Mouse (Mus musculus): ENCODE data around the gene Cyp4v3. TPM values are rescaled to one million over a fixed set of nuclear protein-coding genes. Genes with fewer than 3 reads are reported as not detected.

The Cyp4v3 gene
- polyA plus RNA-seq, 1 experiment: 0.63 TPM

GRCm38 (mm10) chr8:45291790-45292189, 41.2 kb downstream of the Cyp4v3 start:
- Histone ChIP-seq H3K36me3 (ENCODE audit: control insufficient read depth, insufficient read depth, low read length, poor library complexity, severe bottlenecking) (no peaks in the 10 kb centered on the region), H3K4me3 (ENCODE audit: low read depth, low read length) (no peak overlapping the region), H3K27me3 (ENCODE audit: control insufficient read depth, insufficient read depth, low read length, poor library complexity, severe bottlenecking) (no peaks in the 10 kb centered on the region), H3K9ac (ENCODE audit: low read depth, poor library complexity, severe bottlenecking) (no peak overlapping the region), H3K9me3 (replicated peaks; ENCODE audit: control insufficient read depth, insufficient read depth, low read length, poor library complexity, severe bottlenecking) (peaks cover 9% of the 10 kb centered on the region; the same call in 1 of the 2 replicates), H3K4me1 (ENCODE audit: control insufficient read depth, insufficient read depth, low read length) (no peaks in the 10 kb centered on the region), H3K27ac (ENCODE audit: insufficient read depth, low read length) (no peak overlapping the region)
- TF ChIP-seq CTCF (IDR thresholded peaks at IDR 0.05; ENCODE audit: low read depth, low read length) (no peak), POLR2A (IDR thresholded peaks at IDR 0.05; ENCODE audit: insufficient read depth, low read length) (no peak), EP300 (IDR thresholded peaks at IDR 0.05; ENCODE audit: insufficient read depth, low read depth, low read length) (no peak)

- H3K27ac ChIP-seq (ENCODE audit: insufficient read depth, low read length): no peak overlapping the region
- H3K9ac ChIP-seq (ENCODE audit: low read depth, poor library complexity, severe bottlenecking): no peak overlapping the region
- no peaks in the 10 kb centered on the region for H3K9me3 ChIP-seq (replicated peaks; ENCODE audit: control insufficient read depth, insufficient read depth, low read length, poor library complexity, severe bottlenecking)
- no peaks in the 10 kb centered on the region for H3K4me1 ChIP-seq (ENCODE audit: control insufficient read depth, insufficient read depth, low read length)
- TF ChIP-seq CTCF (IDR thresholded peaks at IDR 0.05; ENCODE audit: low read depth, low read length) (no peak), POLR2A (IDR thresholded peaks at IDR 0.05; ENCODE audit: insufficient read depth, low read length) (no peak), EP300 (IDR thresholded peaks at IDR 0.05; ENCODE audit: insufficient read depth, low read depth, low read length) (no peak)
- no peaks in the 10 kb centered on the region; the same call in 1 of the 2 replicates for H3K27me3 ChIP-seq (ENCODE audit: control insufficient read depth, insufficient read depth, low read length, poor library complexity, severe bottlenecking)
- no peaks in the 10 kb centered on the region for H3K36me3 ChIP-seq (ENCODE audit: control insufficient read depth, insufficient read depth, low read length, poor library complexity, severe bottlenecking)
- H3K4me3 ChIP-seq (ENCODE audit: low read depth, low read length): no peak overlapping the region
These were observed 51.4 kb downstream of the Cyp4v3 start for GRCm38 (mm10) chr8:45281630-45282029.

GRCm38 (mm10) chr8:45277453-45277852, 55.6 kb downstream of the Cyp4v3 start:
- TF ChIP-seq POLR2A (IDR thresholded peaks at IDR 0.05; ENCODE audit: insufficient read depth, low read length) (no peak), CTCF (IDR thresholded peaks at IDR 0.05; ENCODE audit: low read depth, low read length) (no peak), EP300 (IDR thresholded peaks at IDR 0.05; ENCODE audit: insufficient read depth, low read depth, low read length) (no peak)
- Histone ChIP-seq H3K27me3 (ENCODE audit: control insufficient read depth, insufficient read depth, low read length, poor library complexity, severe bottlenecking) (no peaks in the 10 kb centered on the region; the same call in 1 of the 2 replicates), H3K27ac (ENCODE audit: insufficient read depth, low read length) (no peak overlapping the region), H3K4me3 (ENCODE audit: low read depth, low read length) (no peak overlapping the region), H3K4me1 (ENCODE audit: control insufficient read depth, insufficient read depth, low read length) (no peaks in the 10 kb centered on the region), H3K9ac (ENCODE audit: low read depth, poor library complexity, severe bottlenecking) (no peak overlapping the region), H3K36me3 (ENCODE audit: control insufficient read depth, insufficient read depth, low read length, poor library complexity, severe bottlenecking) (no peaks in the 10 kb centered on the region), H3K9me3 (replicated peaks; ENCODE audit: control insufficient read depth, insufficient read depth, low read length, poor library complexity, severe bottlenecking) (no peaks in the 10 kb centered on the region)

DNA sequence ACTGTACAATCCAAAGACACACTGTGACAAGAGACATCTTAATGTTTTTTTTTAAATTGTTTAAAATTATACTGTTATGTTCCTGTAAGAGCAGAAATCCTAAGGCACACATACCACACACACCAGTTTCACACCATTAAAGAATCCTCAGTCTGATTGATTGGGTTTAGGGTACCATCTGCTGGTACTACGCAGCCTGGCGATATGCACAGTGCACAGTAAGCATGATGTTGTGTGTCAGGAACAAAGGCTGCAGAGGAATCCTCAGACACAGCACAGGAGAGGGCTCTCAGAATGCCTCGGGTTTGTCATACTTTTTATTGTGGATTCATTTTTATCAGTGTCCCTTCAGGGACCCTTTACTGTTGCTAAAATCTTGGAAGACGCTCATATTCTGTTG, 58.7 kb downstream of the Cyp4v3 start:
- TF ChIP-seq CTCF (IDR thresholded peaks at IDR 0.05; ENCODE audit: low read depth, low read length) (no peak), EP300 (IDR thresholded peaks at IDR 0.05; ENCODE audit: insufficient read depth, low read depth, low read length) (no peak), POLR2A (IDR thresholded peaks at IDR 0.05; ENCODE audit: insufficient read depth, low read length) (no peak)
- no peak overlapping the region for H3K27ac ChIP-seq (ENCODE audit: insufficient read depth, low read length)

DNA sequence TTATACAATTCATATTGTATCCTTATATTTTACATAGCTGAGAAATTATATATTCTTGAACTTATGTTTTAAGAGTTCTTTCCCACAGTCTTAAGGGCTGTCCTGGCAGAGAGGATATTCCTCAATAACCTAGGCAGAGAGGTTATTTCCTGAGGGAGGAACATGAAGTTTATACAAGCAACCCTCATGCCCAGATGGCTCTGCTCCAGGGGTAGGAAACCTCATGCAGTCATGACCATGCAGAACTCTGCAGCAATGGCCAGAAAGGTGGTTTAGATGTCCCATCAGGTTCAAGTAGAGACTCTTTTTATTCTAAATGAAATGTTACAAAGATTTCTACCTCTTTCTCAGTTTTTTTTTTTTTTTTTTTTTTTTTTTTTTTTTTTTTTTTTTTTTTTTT, 64.0 kb downstream of the Cyp4v3 start:
- no peak overlapping the region for H3K27ac ChIP-seq (ENCODE audit: insufficient read depth, low read length)
- H3K4me1 ChIP-seq (ENCODE audit: control insufficient read depth, insufficient read depth, low read length): no peaks in the 10 kb centered on the region
- H3K4me3 ChIP-seq (ENCODE audit: low read depth, low read length): no peak overlapping the region
- TF ChIP-seq EP300 (IDR thresholded peaks at IDR 0.05; ENCODE audit: insufficient read depth, low read depth, low read length) (no peak), CTCF (IDR thresholded peaks at IDR 0.05; ENCODE audit: low read depth, low read length) (no peak), POLR2A (IDR thresholded peaks at IDR 0.05; ENCODE audit: insufficient read depth, low read length) (no peak)
- H3K9ac ChIP-seq (ENCODE audit: low read depth, poor library complexity, severe bottlenecking): no peak overlapping the region
- H3K9me3 ChIP-seq (replicated peaks; ENCODE audit: control insufficient read depth, insufficient read depth, low read length, poor library complexity, severe bottlenecking): peaks cover 14% of the 10 kb centered on the region
- H3K36me3 ChIP-seq (ENCODE audit: control insufficient read depth, insufficient read depth, low read length, poor library complexity, severe bottlenecking): no peaks in the 10 kb centered on the region
- 0 out of 2 replicates have a peak, but pooled peaks cover 1% of the 10 kb centered on the region for H3K27me3 ChIP-seq (ENCODE audit: control insufficient read depth, insufficient read depth, low read length, poor library complexity, severe bottlenecking)

More for the DNA sequence above, 58.7 kb downstream of the Cyp4v3 start:
- no peaks in the 10 kb centered on the region for H3K36me3 ChIP-seq (ENCODE audit: control insufficient read depth, insufficient read depth, low read length, poor library complexity, severe bottlenecking)
- no peaks in the 10 kb centered on the region for H3K9me3 ChIP-seq (replicated peaks; ENCODE audit: control insufficient read depth, insufficient read depth, low read length, poor library complexity, severe bottlenecking)
- H3K4me1 ChIP-seq (ENCODE audit: control insufficient read depth, insufficient read depth, low read length): no peaks in the 10 kb centered on the region
- 0 out of 2 replicates have a peak, but pooled peaks cover 1% of the 10 kb centered on the region for H3K27me3 ChIP-seq (ENCODE audit: control insufficient read depth, insufficient read depth, low read length, poor library complexity, severe bottlenecking)
- no peak overlapping the region for H3K9ac ChIP-seq (ENCODE audit: low read depth, poor library complexity, severe bottlenecking)
- H3K4me3 ChIP-seq (ENCODE audit: low read depth, low read length): no peak overlapping the region

GRCm38 (mm10) chr8:45268485-45268884, 64.5 kb downstream of the Cyp4v3 start:
- Histone ChIP-seq H3K4me1 (ENCODE audit: control insufficient read depth, insufficient read depth, low read length) (no peaks in the 10 kb centered on the region), H3K9me3 (replicated peaks; ENCODE audit: control insufficient read depth, insufficient read depth, low read length, poor library complexity, severe bottlenecking) (peaks cover 14% of the 10 kb centered on the region), H3K9ac (ENCODE audit: low read depth, poor library complexity, severe bottlenecking) (no peak overlapping the region), H3K4me3 (ENCODE audit: low read depth, low read length) (no peak overlapping the region), H3K27ac (ENCODE audit: insufficient read depth, low read length) (no peak overlapping the region), H3K27me3 (ENCODE audit: control insufficient read depth, insufficient read depth, low read length, poor library complexity, severe bottlenecking) (0 out of 2 replicates have a peak, but pooled peaks cover 1% of the 10 kb centered on the region), H3K36me3 (ENCODE audit: control insufficient read depth, insufficient read depth, low read length, poor library complexity, severe bottlenecking) (no peaks in the 10 kb centered on the region)
- TF ChIP-seq CTCF (IDR thresholded peaks at IDR 0.05; ENCODE audit: low read depth, low read length) (no peak), POLR2A (IDR thresholded peaks at IDR 0.05; ENCODE audit: insufficient read depth, low read length) (no peak), EP300 (IDR thresholded peaks at IDR 0.05; ENCODE audit: insufficient read depth, low read depth, low read length) (no peak)
